Mouse (Mus musculus): ENCODE data around the gene Cyb561a3. TPM values are rescaled to one million over a fixed set of nuclear protein-coding genes. Genes with fewer than 3 reads are reported as not detected.

Cyb561a3 gene
- polyA plus RNA-seq, 1 experiment from 2014 or later, result 22.5 TPM

GRCm38 (mm10) chr19:10561558-10562314 is 15.2 kb upstream of the Cyb561a3 start:
- Histone ChIP-seq H3K27me3 (replicated peaks; ENCODE audit: control insufficient read depth, insufficient read depth, low read length) (no peaks in the 10 kb centered on the region), H3K9ac (ENCODE audit: low read depth, low read length) (no peak overlapping the region), H3K9me3 (ENCODE audit: control insufficient read depth, low read length) (no peaks in the 10 kb centered on the region), H3K36me3 (ENCODE audit: control insufficient read depth, insufficient read depth, low read length) (no peaks in the 10 kb centered on the region), H3K4me3 (ENCODE audit: low read length) (no peak overlapping the region), H3K4me1 (ENCODE audit: control insufficient read depth, insufficient read depth, low read length) (no peaks in the 10 kb centered on the region), H3K27ac (ENCODE audit: low read length) (peak overlapping the region; percentile 62), H3K4me2 (ENCODE audit: low read depth, low read length) (no peak overlapping the region)
- WGBS, result 44% methylated on average over 6 of the region's 6 CpGs
- peak; percentile 78; the same call in 1 of the 2 replicates for ATAC-seq

- no peak for ATAC-seq
- no peak overlapping the region for H3K27ac ChIP-seq (ENCODE audit: low read length)
- WGBS, result 66% methylated on average over 5 of the region's 5 CpGs
Observed at GRCm38 (mm10) chr19:10562351-10562750, 14.6 kb upstream of the Cyb561a3 start.

GRCm38 (mm10) chr19:10564278-10564677 is 12.7 kb upstream of the Cyb561a3 start:
- no peak overlapping the region for H3K4me2 ChIP-seq (ENCODE audit: low read depth, low read length)
- no peak for ATAC-seq
- H3K36me3 ChIP-seq (ENCODE audit: control insufficient read depth, insufficient read depth, low read length), result no peaks in the 10 kb centered on the region
- WGBS, result 81% methylated on average over 6 of the region's 6 CpGs
- H3K27me3 ChIP-seq (replicated peaks; ENCODE audit: control insufficient read depth, insufficient read depth, low read length), result no peaks in the 10 kb centered on the region
- no peak overlapping the region for H3K27ac ChIP-seq (ENCODE audit: low read length)
- H3K9me3 ChIP-seq (ENCODE audit: control insufficient read depth, low read length), result no peaks in the 10 kb centered on the region
- no peak overlapping the region for H3K4me3 ChIP-seq (ENCODE audit: low read length)
- H3K4me1 ChIP-seq (ENCODE audit: control insufficient read depth, insufficient read depth, low read length), result no peaks in the 10 kb centered on the region
- H3K9ac ChIP-seq (ENCODE audit: low read depth, low read length), result no peak overlapping the region

More at GRCm38 (mm10) chr19:10562351-10562750, 14.6 kb upstream of the Cyb561a3 start:
- H3K4me1 ChIP-seq (ENCODE audit: control insufficient read depth, insufficient read depth, low read length), result no peaks in the 10 kb centered on the region
- H3K9ac ChIP-seq (ENCODE audit: low read depth, low read length), result no peak overlapping the region
- no peaks in the 10 kb centered on the region for H3K36me3 ChIP-seq (ENCODE audit: control insufficient read depth, insufficient read depth, low read length)
- H3K4me2 ChIP-seq (ENCODE audit: low read depth, low read length), result no peak overlapping the region
- H3K4me3 ChIP-seq (ENCODE audit: low read length), result no peak overlapping the region
- no peaks in the 10 kb centered on the region for H3K27me3 ChIP-seq (replicated peaks; ENCODE audit: control insufficient read depth, insufficient read depth, low read length)
- no peaks in the 10 kb centered on the region for H3K9me3 ChIP-seq (ENCODE audit: control insufficient read depth, low read length)

GRCm38 (mm10) chr19:10565217-10565616 is 11.8 kb upstream of the Cyb561a3 start:
- Histone ChIP-seq H3K27me3 (replicated peaks; ENCODE audit: control insufficient read depth, insufficient read depth, low read length) (no peaks in the 10 kb centered on the region), H3K27ac (ENCODE audit: low read length) (no peak overlapping the region)
- no peak for ATAC-seq

GRCm38 (mm10) chr19:10569627-10570026 is 7.3 kb upstream of the Cyb561a3 start:
- H3K9ac ChIP-seq (ENCODE audit: low read depth, low read length), result no peak overlapping the region
- ATAC-seq, result no peak
- no peaks in the 10 kb centered on the region for H3K27me3 ChIP-seq (replicated peaks; ENCODE audit: control insufficient read depth, insufficient read depth, low read length)
- H3K4me2 ChIP-seq (ENCODE audit: low read depth, low read length), result no peak overlapping the region
- no peaks in the 10 kb centered on the region for H3K4me1 ChIP-seq (ENCODE audit: control insufficient read depth, insufficient read depth, low read length)
- WGBS, result 94% methylated on average over 6 of the region's 6 CpGs
- no peak overlapping the region for H3K27ac ChIP-seq (ENCODE audit: low read length)
- 0 out of 2 replicates have a peak, but pooled peaks cover 2% of the 10 kb centered on the region for H3K36me3 ChIP-seq (ENCODE audit: control insufficient read depth, insufficient read depth, low read length)
- H3K4me3 ChIP-seq (ENCODE audit: low read length), result no peak overlapping the region
- H3K9me3 ChIP-seq (ENCODE audit: control insufficient read depth, low read length), result no peaks in the 10 kb centered on the region

More at GRCm38 (mm10) chr19:10565217-10565616, 11.8 kb upstream of the Cyb561a3 start:
- Histone ChIP-seq H3K9ac (ENCODE audit: low read depth, low read length) (no peak overlapping the region), H3K4me1 (ENCODE audit: control insufficient read depth, insufficient read depth, low read length) (no peaks in the 10 kb centered on the region), H3K36me3 (ENCODE audit: control insufficient read depth, insufficient read depth, low read length) (no peaks in the 10 kb centered on the region), H3K4me3 (ENCODE audit: low read length) (no peak overlapping the region), H3K9me3 (ENCODE audit: control insufficient read depth, low read length) (no peaks in the 10 kb centered on the region), H3K4me2 (ENCODE audit: low read depth, low read length) (no peak overlapping the region)
- WGBS, result 45% methylated on average over 4 of the region's 4 CpGs

GRCm38 (mm10) chr19:10580102-10580501 is 3.1 kb downstream of the Cyb561a3 start:
- H3K9me3 ChIP-seq (ENCODE audit: control insufficient read depth, low read length), result no peaks in the 10 kb centered on the region

GRCm38 (mm10) chr19:10580761-10581160 is 3.8 kb downstream of the Cyb561a3 start:
- H3K36me3 ChIP-seq (ENCODE audit: control insufficient read depth, insufficient read depth, low read length), result no peaks in the 10 kb centered on the region
- 76% methylated on average over 3 of the region's 3 CpGs for WGBS
- H3K4me1 ChIP-seq (ENCODE audit: control insufficient read depth, insufficient read depth, low read length), result peaks cover 4% of the 10 kb centered on the region; the same call in 1 of the 2 replicates
- H3K4me3 ChIP-seq (ENCODE audit: low read length), result no peak overlapping the region
- ATAC-seq, result no peak
- H3K4me2 ChIP-seq (ENCODE audit: low read depth, low read length), result no peak overlapping the region
- H3K27ac ChIP-seq (ENCODE audit: low read length), result no peak overlapping the region
- H3K27me3 ChIP-seq (replicated peaks; ENCODE audit: control insufficient read depth, insufficient read depth, low read length), result no peaks in the 10 kb centered on the region
- H3K9ac ChIP-seq (ENCODE audit: low read depth, low read length), result no peak overlapping the region
- no peaks in the 10 kb centered on the region for H3K9me3 ChIP-seq (ENCODE audit: control insufficient read depth, low read length)

More at GRCm38 (mm10) chr19:10580102-10580501, 3.1 kb downstream of the Cyb561a3 start:
- no peak for ATAC-seq
- 84% methylated on average over 3 of the region's 3 CpGs for WGBS
- H3K27me3 ChIP-seq (replicated peaks; ENCODE audit: control insufficient read depth, insufficient read depth, low read length), result no peaks in the 10 kb centered on the region
- no peaks in the 10 kb centered on the region; the same call in 1 of the 2 replicates for H3K36me3 ChIP-seq (ENCODE audit: control insufficient read depth, insufficient read depth, low read length)
- peaks cover 4% of the 10 kb centered on the region; the same call in 1 of the 2 replicates for H3K4me1 ChIP-seq (ENCODE audit: control insufficient read depth, insufficient read depth, low read length)
- no peak overlapping the region for H3K4me2 ChIP-seq (ENCODE audit: low read depth, low read length)
- no peak overlapping the region for H3K27ac ChIP-seq (ENCODE audit: low read length)
- no peak overlapping the region for H3K4me3 ChIP-seq (ENCODE audit: low read length)
- H3K9ac ChIP-seq (ENCODE audit: low read depth, low read length), result no peak overlapping the region

- H3K9me3 ChIP-seq (ENCODE audit: control insufficient read depth, low read length), result no peaks in the 10 kb centered on the region
- H3K27ac ChIP-seq (ENCODE audit: low read length), result no peak overlapping the region
- no peak overlapping the region for H3K9ac ChIP-seq (ENCODE audit: low read depth, low read length)
- no peak overlapping the region for H3K4me3 ChIP-seq (ENCODE audit: low read length)
- no peak for ATAC-seq
- H3K4me1 ChIP-seq (ENCODE audit: control insufficient read depth, insufficient read depth, low read length), result peaks cover 4% of the 10 kb centered on the region; the same call in 1 of the 2 replicates
- H3K27me3 ChIP-seq (replicated peaks; ENCODE audit: control insufficient read depth, insufficient read depth, low read length), result no peaks in the 10 kb centered on the region
- H3K4me2 ChIP-seq (ENCODE audit: low read depth, low read length), result no peak overlapping the region
- H3K36me3 ChIP-seq (ENCODE audit: control insufficient read depth, insufficient read depth, low read length), result no peaks in the 10 kb centered on the region
- 84% methylated on average over 6 of the region's 6 CpGs for WGBS
Observed at GRCm38 (mm10) chr19:10581984-10582383, 5.0 kb downstream of the Cyb561a3 start.

- Histone ChIP-seq H3K27me3 (replicated peaks; ENCODE audit: control insufficient read depth, insufficient read depth, low read length) (no peaks in the 10 kb centered on the region), H3K36me3 (ENCODE audit: control insufficient read depth, insufficient read depth, low read length) (no peaks in the 10 kb centered on the region; the same call in 1 of the 2 replicates), H3K4me3 (ENCODE audit: low read length) (no peak overlapping the region), H3K27ac (ENCODE audit: low read length) (no peak overlapping the region), H3K9ac (ENCODE audit: low read depth, low read length) (no peak overlapping the region), H3K9me3 (ENCODE audit: control insufficient read depth, low read length) (no peaks in the 10 kb centered on the region), H3K4me2 (ENCODE audit: low read depth, low read length) (no peak overlapping the region), H3K4me1 (ENCODE audit: control insufficient read depth, insufficient read depth, low read length) (peaks cover 3% of the 10 kb centered on the region; the same call in 1 of the 2 replicates)
- ATAC-seq, result no peak
- WGBS, result 70% methylated on average over 7 of the region's 7 CpGs
Observed at GRCm38 (mm10) chr19:10583550-10584146, 6.7 kb downstream of the Cyb561a3 start.

Data from intestine, embryonic 16.5 days (tissue).